Mouse (Mus musculus) retina, embryonic 14.5 days (tissue): ENCODE data around the gene Dll3.
"Not testable (repeated sequence)": the region's sequence is repeated elsewhere in the genome, so short reads cannot be mapped to it uniquely, and the experiment has no call there.

ENCODE experiments used
- DNase-seq: peaks from one replicate; pipeline ENCODE4 v3.0.0-alpha.2; 2015; ENCODE audit warnings: low spot score

Gene Dll3

GRCm38 (mm10) chr7:28251976-28252375, 50.1 kb downstream of the Dll3 start:
- no peak for DNase-seq

GRCm38 (mm10) chr7:28248957-28249356, 53.1 kb downstream of the Dll3 start:
- no peak for DNase-seq

GRCm38 (mm10) chr7:28243943-28244342, 58.1 kb downstream of the Dll3 start:
- not testable (repeated sequence) for DNase-seq
